8 mouse cellular contexts compared by ENCODE assay signal in the genomic region with DNA sequence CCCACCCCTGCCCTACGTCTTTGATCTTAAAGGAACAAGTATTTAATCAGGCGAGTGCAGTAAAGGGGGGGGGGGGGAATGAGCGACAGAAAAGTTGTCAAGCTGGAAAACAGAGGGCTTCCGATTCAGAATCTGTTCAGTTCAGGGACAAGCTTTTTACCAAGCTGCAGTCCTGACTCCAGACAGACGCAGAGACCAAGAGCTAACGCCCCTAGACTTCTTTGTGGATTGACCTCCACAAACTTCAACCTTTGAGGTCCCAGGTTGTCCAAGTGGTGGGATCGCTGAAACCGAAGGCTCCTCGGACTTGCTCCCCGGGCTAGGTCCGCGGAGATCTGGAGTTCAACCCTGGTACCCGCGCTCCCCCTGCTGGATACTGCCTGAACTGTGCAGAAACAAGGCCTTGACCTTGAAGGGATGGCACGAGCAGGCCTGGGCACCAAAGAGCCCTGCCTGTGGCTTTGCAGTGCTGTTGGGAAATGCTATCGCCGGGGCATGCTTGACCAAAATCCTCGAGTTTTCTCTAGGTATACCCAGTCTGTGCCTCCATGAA. TPM values are rescaled to one million over a fixed set of nuclear protein-coding genes. Genes with fewer than 3 reads are reported as not detected.
DNase-seq lines count a peak whose midpoint lies in the region; ATAC-seq and TF ChIP-seq lines count a peak whose summit lies in the region.

No protein-coding gene starts in this region.

- no peak for TF ChIP-seq POLR2A in bone marrow, adult 2 months (IDR thresholded peaks at IDR 0.05; ENCODE audit: borderline replicate concordance, control insufficient read depth, low read depth, low read length)

- peak; percentile 72 for ATAC-seq in embryonic facial prominence, embryonic 15.5 days (ENCODE audit: insufficient number of reproducible peaks, low FRiP score, low TSS enrichment, low read depth)
- ATAC-seq in limb, embryonic 15.5 days (ENCODE audit: insufficient number of reproducible peaks, low FRiP score, low TSS enrichment, low read depth), result 0 out of 2 replicates have a peak, but pooled peaks have one; percentile 41
- peak; percentile 53; the same call in 1 of the 2 replicates for ATAC-seq in midbrain, postnatal 0 days (ENCODE audit: low FRiP score)

- peak; percentile 96 for TF ChIP-seq CTCF in bone marrow, adult 2 months (IDR thresholded peaks at IDR 0.05; ENCODE audit: control insufficient read depth, insufficient read depth, low read length)
- TF ChIP-seq CTCF in midbrain, postnatal 0 days (IDR thresholded peaks at IDR 0.05), result peak; percentile 91

- DNase-seq in A20 (ENCODE audit: low read depth, low spot score), result peak; percentile 83
- DNase-seq in heart, adult 8-10 months (ENCODE audit: low spot score), result peak; percentile 93
- DNase-seq in kidney, adult 8-10 months, result peak; percentile 88 to 96
- DNase-seq in midbrain, postnatal 0 days (ENCODE audit: low spot score), result peak; percentile 83
- peak; percentile 90 to 95 for DNase-seq in spleen, postnatal 14 days (ENCODE audit: low spot score in 2 of 2)

- H3K27me3 ChIP-seq in embryonic facial prominence, embryonic 15.5 days, result peaks cover 50% of the 10 kb centered on the region
- peaks cover 52% of the 10 kb centered on the region for H3K27me3 ChIP-seq in limb, embryonic 15.5 days
- H3K27me3 ChIP-seq in midbrain, postnatal 0 days (ENCODE audit: insufficient read depth, low read length), result peaks cover 34% of the 10 kb centered on the region

- WGBS in bone marrow, adult 2 months, result 1% methylated on average over 18 of the region's 18 CpGs
- 2% methylated on average over 18 of the region's 18 CpGs for WGBS in embryonic facial prominence, embryonic 15.5 days
- WGBS in limb, embryonic 15.5 days, result 4% methylated on average over 18 of the region's 18 CpGs
- 5% methylated on average over 18 of the region's 18 CpGs for whole genome bisulfite sequencing in midbrain, postnatal 0 days

- peak overlapping the region; percentile 50 for H3K4me2 ChIP-seq in embryonic facial prominence, embryonic 15.5 days (replicated peaks)
- H3K4me2 ChIP-seq in limb, embryonic 15.5 days, result peak overlapping the region; percentile 52
- peak overlapping the region; percentile 32 for H3K4me2 ChIP-seq in midbrain, postnatal 0 days (ENCODE audit: low read depth, low read length, poor library complexity, severe bottlenecking)

- no peaks in the 10 kb centered on the region for H3K4me1 ChIP-seq in bone marrow, adult 2 months (ENCODE audit: control insufficient read depth, insufficient read depth, low read length)
- H3K4me1 ChIP-seq in embryonic facial prominence, embryonic 15.5 days, result peaks cover 42% of the 10 kb centered on the region
- peaks cover 35% of the 10 kb centered on the region for H3K4me1 ChIP-seq in limb, embryonic 15.5 days
- H3K4me1 ChIP-seq in midbrain, postnatal 0 days (ENCODE audit: insufficient read depth, low read length), result 0 out of 2 replicates have a peak, but pooled peaks cover 2% of the 10 kb centered on the region

- no peak overlapping the region for H3K27ac ChIP-seq in bone marrow, adult 2 months (ENCODE audit: control insufficient read depth, insufficient read depth, low read depth, low read length, poor library complexity)
- H3K27ac ChIP-seq in embryonic facial prominence, embryonic 15.5 days (replicated peaks), result no peak overlapping the region
- H3K27ac ChIP-seq in limb, embryonic 15.5 days, result no peak overlapping the region
- no peak overlapping the region for H3K27ac ChIP-seq in midbrain, postnatal 0 days (ENCODE audit: low read depth, low read length)

- no peak overlapping the region for H3K9ac ChIP-seq in embryonic facial prominence, embryonic 15.5 days
- H3K9ac ChIP-seq in limb, embryonic 15.5 days, result no peak overlapping the region
- H3K9ac ChIP-seq in midbrain, postnatal 0 days (replicated peaks; ENCODE audit: low read length, poor library complexity, severe bottlenecking), result no peak overlapping the region

- no peaks in the 10 kb centered on the region for H3K36me3 ChIP-seq in embryonic facial prominence, embryonic 15.5 days
- no peaks in the 10 kb centered on the region for H3K36me3 ChIP-seq in limb, embryonic 15.5 days
- H3K36me3 ChIP-seq in midbrain, postnatal 0 days (ENCODE audit: insufficient read depth, low read length), result no peaks in the 10 kb centered on the region

- H3K9me3 ChIP-seq in embryonic facial prominence, embryonic 15.5 days (replicated peaks), result no peaks in the 10 kb centered on the region
- no peaks in the 10 kb centered on the region for H3K9me3 ChIP-seq in limb, embryonic 15.5 days
- H3K9me3 ChIP-seq in midbrain, postnatal 0 days (ENCODE audit: low read length), result no peaks in the 10 kb centered on the region

- peak overlapping the region; percentile 65 for H3K4me3 ChIP-seq in bone marrow, adult 2 months (replicated peaks; ENCODE audit: control insufficient read depth, low read depth, low read length)
- peak overlapping the region; percentile 39 for H3K4me3 ChIP-seq in embryonic facial prominence, embryonic 15.5 days (replicated peaks)
- peak overlapping the region; percentile 37 for H3K4me3 ChIP-seq in limb, embryonic 15.5 days
- peak overlapping the region; percentile 26 for H3K4me3 ChIP-seq in midbrain, postnatal 0 days (ENCODE audit: low read depth, low read length)

RNA-seq across cellular contexts. Expression of a gene that starts 0.4 kb away (rescaled TPM):
- 0.49 TPM in 1 of 2 replicates, not detected in the other for polyA plus RNA-seq in bone marrow, adult 2 months (2011; ENCODE audit: insufficient read depth, insufficient read length, low replicate concordance, missing spikeins)
- 0.80 and 0.81 TPM in 2 replicates for polyA plus RNA-seq in embryonic facial prominence, embryonic 15.5 days (2015; fragmentation: Nextera tagmentation; extraction: Ambion mirVana)
- 1 to 10 TPM in 1 of 4 experiments, under 1 TPM in 3; 0.53 to 2.5 (median 0.73) TPM for total RNA-seq in heart, adult 8-10 months (2022)
- 0.55 and 1.5 TPM in 2 replicates for polyA plus RNA-seq in limb, embryonic 15.5 days (2015; fragmentation: Nextera tagmentation; extraction: Ambion mirVana)
- 233 and 267 TPM in 2 replicates for total RNA-seq in midbrain, postnatal 0 days (2014; rRNA removed)
- polyA plus RNA-seq in midbrain, postnatal 0 days (2015; fragmentation: Nextera tagmentation; extraction: Ambion mirVana), result 16.7 and 18.1 TPM in 2 replicates

RNA-seq across cellular contexts. Expression of a gene that starts 0.4 kb away (rescaled TPM):
- 4.2 and 6.3 TPM in 2 replicates for polyA plus RNA-seq in bone marrow, adult 2 months (2011; ENCODE audit: insufficient read depth, insufficient read length, low replicate concordance, missing spikeins)
- 150 and 165 TPM in 2 replicates for polyA plus RNA-seq in embryonic facial prominence, embryonic 15.5 days (2015; fragmentation: Nextera tagmentation; extraction: Ambion mirVana)
- 10 to 100 TPM; 18.0 to 21.1 (median 19.4) TPM for total RNA-seq in heart, adult 8-10 months (2022)
- 216 and 254 TPM in 2 replicates for polyA plus RNA-seq in limb, embryonic 15.5 days (2015; fragmentation: Nextera tagmentation; extraction: Ambion mirVana)
- total RNA-seq in midbrain, postnatal 0 days (2014; rRNA removed), result 55.6 and 68.8 TPM in 2 replicates
- polyA plus RNA-seq in midbrain, postnatal 0 days (2015; fragmentation: Nextera tagmentation; extraction: Ambion mirVana), result 32.5 and 36.5 TPM in 2 replicates

RNA-seq across cellular contexts. Expression of a gene that starts 45.1 kb away (rescaled TPM):
- 48.3 and 92.4 TPM in 2 replicates for polyA plus RNA-seq in bone marrow, adult 2 months (2011; ENCODE audit: insufficient read depth, insufficient read length, low replicate concordance, missing spikeins)
- polyA plus RNA-seq in embryonic facial prominence, embryonic 15.5 days (2015; fragmentation: Nextera tagmentation; extraction: Ambion mirVana), result 14.5 and 17.0 TPM in 2 replicates
- total RNA-seq in heart, adult 8-10 months (2022), result 1 to 10 TPM; 7.0 to 9.1 (median 8.0) TPM
- polyA plus RNA-seq in limb, embryonic 15.5 days (2015; fragmentation: Nextera tagmentation; extraction: Ambion mirVana), result 15.7 and 16.4 TPM in 2 replicates
- total RNA-seq in midbrain, postnatal 0 days (2014; rRNA removed), result 5.6 and 9.0 TPM in 2 replicates
- polyA plus RNA-seq in midbrain, postnatal 0 days (2015; fragmentation: Nextera tagmentation; extraction: Ambion mirVana), result 2.9 and 3.2 TPM in 2 replicates

RNA-seq across cellular contexts. Expression of a gene that starts 48.4 kb away (rescaled TPM):
- 14.4 and 24.5 TPM in 2 replicates for polyA plus RNA-seq in bone marrow, adult 2 months (2011; ENCODE audit: insufficient read depth, insufficient read length, low replicate concordance, missing spikeins)
- 35.9 and 42.8 TPM in 2 replicates for polyA plus RNA-seq in embryonic facial prominence, embryonic 15.5 days (2015; fragmentation: Nextera tagmentation; extraction: Ambion mirVana)
- 10 to 100 TPM in 3 of 4 experiments, 1 to 10 TPM in 1; 9.5 to 13.4 (median 11.7) TPM for total RNA-seq in heart, adult 8-10 months (2022)
- 34.2 and 35.5 TPM in 2 replicates for polyA plus RNA-seq in limb, embryonic 15.5 days (2015; fragmentation: Nextera tagmentation; extraction: Ambion mirVana)
- total RNA-seq in midbrain, postnatal 0 days (2014; rRNA removed), result 159 and 170 TPM in 2 replicates
- polyA plus RNA-seq in midbrain, postnatal 0 days (2015; fragmentation: Nextera tagmentation; extraction: Ambion mirVana), result 161 and 172 TPM in 2 replicates
